Mouse (Mus musculus) CH12.LX (cell line): ENCODE measurements at regions not wholly inside any gene's neighbourhood (a gene's known extent, or its start where the extent isn't known, plus 50 kb on each side); places are given as distances from the start of the nearest gene placed in this dataset.

Experiments used
- DNase-seq: peaks from one replicate; pipeline ENCODE4 v3.0.0-alpha.2; 2013; ENCODE audit errors: extremely low read depth
- H3K27ac ChIP-seq: 2 replicates; pipeline ENCODE4 v1.5.1; 2012; ENCODE audit warnings: low read depth, mild to moderate bottlenecking, control low read depth, moderate library complexity; ENCODE audit not compliant: insufficient read depth
- H3K27me3 ChIP-seq: replicated peaks from 2 replicates; pipeline ENCODE3; 2012; ENCODE audit warnings: inconsistent platforms
- H3K36me3 ChIP-seq, 2 experiments: replicated peaks in 1 of 2; 2 replicates each; pipeline versions ENCODE3 to v1.6.1; 2012; ENCODE audit warnings: inconsistent platforms in 1 of 2, low read length in 1 of 2, mild to moderate bottlenecking in 1 of 2, mixed read lengths in 1 of 2, moderate library complexity in 1 of 2; ENCODE audit not compliant: control insufficient read depth in 1 of 2, insufficient read depth in 1 of 2
- H3K4me1 ChIP-seq, 2 experiments: 2 replicates each; pipeline ENCODE4 v1.6.1; 2012; ENCODE audit warnings: inconsistent platforms in 1 of 2, moderate library complexity in 1 of 2; ENCODE audit not compliant: insufficient read depth in 2 of 2, control insufficient read depth in 1 of 2
- H3K4me2 ChIP-seq: 2 replicates; pipeline ENCODE4 v1.6.1; 2012; ENCODE audit warnings: low read depth, mild to moderate bottlenecking, control low read depth; ENCODE audit not compliant: poor library complexity, insufficient read depth, severe bottlenecking
- H3K4me3 ChIP-seq, 3 experiments: fragments of 150-350 bp in 1 of 3; sonication (generic) in 1 of 3; replicated peaks in 1 of 3; 2 replicates each; pipeline versions ENCODE3 to v1.5.1; 2011 to 2012; ENCODE audit warnings: low read depth in 2 of 3, low read length in 2 of 3, mild to moderate bottlenecking in 2 of 3, moderate library complexity in 2 of 3, control low read depth in 1 of 3, improper control_type of control experiment in 1 of 3, inconsistent platforms in 1 of 3, mixed read lengths in 1 of 3; ENCODE audit not compliant: poor library complexity in 1 of 3
- H3K79me2 ChIP-seq: replicated peaks from 2 replicates; pipeline ENCODE4 v1.6.1; 2012; ENCODE audit warnings: mild to moderate bottlenecking, moderate library complexity; ENCODE audit not compliant: control insufficient read depth, poor library complexity, insufficient read depth, severe bottlenecking; ENCODE audit errors: extremely low read depth
- H3K9ac ChIP-seq: 2 replicates; pipeline ENCODE4 v1.6.1; 2012; ENCODE audit warnings: low read depth, mild to moderate bottlenecking, control low read depth, moderate library complexity; ENCODE audit not compliant: insufficient read depth
- H3K9me3 ChIP-seq: replicated peaks from 2 replicates; pipeline ENCODE3; 2012; ENCODE audit warnings: low read length, inconsistent platforms, mixed read lengths
- BHLHE40 ChIP-seq: IDR thresholded peaks from 2 replicates; pipeline ENCODE4 v1.6.1; 2011; ENCODE audit warnings: mild to moderate bottlenecking, low read depth, low read length, improper control_type of control experiment
- CHD2 ChIP-seq: IDR thresholded peaks from 2 replicates; pipeline ENCODE4 v1.6.1; 2011; ENCODE audit warnings: low read length, improper control_type of control experiment
- CTCF ChIP-seq, 2 experiments: IDR thresholded peaks in 1 of 2; conservative IDR thresholded peaks in 1 of 2; 2 replicates each; pipeline ENCODE4 v1.5.1; 2011 to 2012; ENCODE audit warnings: low read depth in 2 of 2, low read length in 2 of 2, improper control_type of control experiment in 1 of 2, inconsistent platforms in 1 of 2, mild to moderate bottlenecking in 1 of 2, moderate library complexity in 1 of 2
- ELF1 ChIP-seq: IDR thresholded peaks from 2 replicates; pipeline ENCODE4 v1.6.1; 2014; ENCODE audit warnings: low read depth, mild to moderate bottlenecking, inconsistent platforms, low read length, improper control_type of control experiment
- EP300 ChIP-seq: IDR thresholded peaks from 2 replicates; pipeline ENCODE4 v1.6.1; 2011; ENCODE audit warnings: low read length, improper control_type of control experiment
- HCFC1 ChIP-seq: IDR thresholded peaks from 2 replicates; pipeline ENCODE4 v1.6.1; 2012; ENCODE audit warnings: low read depth, mild to moderate bottlenecking, inconsistent platforms, low read length, improper control_type of control experiment
- JUND ChIP-seq: conservative IDR thresholded peaks from 2 replicates; pipeline ENCODE4 v1.6.1; 2011; ENCODE audit warnings: low read depth, low read length, improper control_type of control experiment
- KAT2A ChIP-seq: IDR thresholded peaks from 2 replicates; pipeline ENCODE4 v1.6.1; 2012; ENCODE audit warnings: low read length, improper control_type of control experiment, inconsistent platforms; ENCODE audit not compliant: insufficient replicate concordance
- MAFK ChIP-seq: IDR thresholded peaks from 2 replicates; pipeline ENCODE4 v1.6.1; 2011; ENCODE audit warnings: low read length, improper control_type of control experiment; ENCODE audit not compliant: insufficient replicate concordance
- MAX ChIP-seq: IDR thresholded peaks from 2 replicates; pipeline ENCODE4 v1.6.1; 2011; ENCODE audit warnings: low read length, improper control_type of control experiment
- MAZ ChIP-seq: IDR thresholded peaks from 2 replicates; pipeline ENCODE4 v1.6.1; 2012; ENCODE audit warnings: low read depth, mild to moderate bottlenecking, inconsistent platforms, low read length, improper control_type of control experiment, moderate library complexity
- MEF2A ChIP-seq: IDR thresholded peaks from 2 replicates; pipeline ENCODE4 v1.6.1; 2014; ENCODE audit warnings: low read depth, mild to moderate bottlenecking, inconsistent platforms, low read length, improper control_type of control experiment, borderline replicate concordance
- MYC ChIP-seq: IDR thresholded peaks from 2 replicates; pipeline ENCODE4 v1.6.1; 2011; ENCODE audit warnings: low read depth, mild to moderate bottlenecking, improper control_type of control experiment, low read length
- NELFE ChIP-seq: IDR thresholded peaks from 2 replicates; pipeline ENCODE4 v1.6.1; 2011; ENCODE audit warnings: low read depth, low read length, improper control_type of control experiment
- PAX5 ChIP-seq: IDR thresholded peaks from 2 replicates; pipeline ENCODE4 v1.6.1; 2012; ENCODE audit warnings: low read length, inconsistent platforms, mixed read lengths
- POLR2AphosphoS2 ChIP-seq: IDR thresholded peaks from 2 replicates; pipeline ENCODE4 v1.6.1; 2011; ENCODE audit warnings: low read depth, low read length, improper control_type of control experiment
- RAD21 ChIP-seq: IDR thresholded peaks from 2 replicates; pipeline ENCODE4 v1.6.1; 2011; ENCODE audit warnings: low read depth, mild to moderate bottlenecking, low read length, improper control_type of control experiment, moderate library complexity
- SIN3A ChIP-seq: IDR thresholded peaks from 2 replicates; pipeline ENCODE4 v1.6.1; 2012; ENCODE audit warnings: low read length, improper control_type of control experiment, inconsistent platforms
- SMC3 ChIP-seq: IDR thresholded peaks from 2 replicates; pipeline ENCODE4 v1.6.1; 2011; ENCODE audit warnings: low read depth, low read length, improper control_type of control experiment
- TBP ChIP-seq: conservative IDR thresholded peaks from 2 replicates; pipeline ENCODE4 v1.6.1; 2011; ENCODE audit warnings: low read depth, low read length, improper control_type of control experiment
- UBTF ChIP-seq: IDR thresholded peaks from 2 replicates; pipeline ENCODE4 v1.6.1; 2012; ENCODE audit warnings: low read depth, mild to moderate bottlenecking, inconsistent platforms, low read length, improper control_type of control experiment, moderate library complexity
- USF1 ChIP-seq: IDR thresholded peaks from 2 replicates; pipeline ENCODE4 v1.6.1; 2014; ENCODE audit warnings: low read depth, mild to moderate bottlenecking, inconsistent platforms, low read length, improper control_type of control experiment
- ZKSCAN1 ChIP-seq: IDR thresholded peaks from 2 replicates; pipeline ENCODE4 v1.6.1; 2012; ENCODE audit warnings: low read depth, inconsistent platforms, low read length, improper control_type of control experiment, borderline replicate concordance
- ZNF384 ChIP-seq: IDR thresholded peaks from 2 replicates; pipeline ENCODE4 v1.6.1; 2012; ENCODE audit warnings: low read depth, low read length, improper control_type of control experiment, inconsistent platforms
- dilution Hi-C: fragments of 300-500 bp; cut with MboI; formaldehyde crosslinking; loops from 2 replicates; pipeline ENCODE4 v1.14.3; 2020; ENCODE audit warnings: low sequenced_read_pairs; ENCODE audit not compliant: extremely low pct_unique_long_range_greater_than_20kb, extremely low pct_ligation_motif_present
- in situ Hi-C: fragments of 300-500 bp; cut with MboI; formaldehyde crosslinking; loops from 3 replicates; pipeline ENCODE4 v1.14.3; 2019; ENCODE audit warnings: low sequenced_read_pairs, low pct_ligation_motif_present, low pct_unique_long_range_greater_than_20kb, mixed read lengths

GRCm38 (mm10) chr15:36919209-36919608, 88.4 kb downstream of the Zfp706 start:
- in situ Hi-C loops = no loop called here

DNA sequence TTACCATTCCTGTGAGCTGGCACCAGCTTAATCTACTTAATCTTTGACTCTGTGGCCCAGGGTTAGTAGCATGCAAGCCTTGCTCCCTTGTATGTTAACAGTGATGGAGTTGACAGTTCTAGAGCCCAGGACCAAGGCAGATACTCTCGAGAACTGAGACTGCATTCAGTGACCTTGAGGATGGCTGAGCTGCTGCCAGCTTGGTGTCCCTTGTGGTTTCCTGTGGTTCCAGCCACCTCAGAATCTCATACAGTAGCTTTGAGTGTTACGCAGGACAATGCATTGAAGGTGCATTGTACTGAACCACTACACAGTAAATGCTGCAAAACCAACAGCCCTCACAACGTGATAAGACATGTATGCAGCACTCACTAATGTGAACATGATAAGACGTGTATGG, 90.6 kb downstream of the Zfp706 start:
- dilution Hi-C loops = no loop called here
- Histone ChIP-seq H3K4me1 (peaks cover 0 to 20% of the 10 kb centered on the region in 2 experiments; a peak in 2 of 4 replicates), H3K27ac (no peak overlapping the region), H3K4me3 (no peak overlapping the region), H3K79me2 (no peaks in the 10 kb centered on the region), H3K36me3 (no peaks in the 10 kb centered on the region), H3K9me3 (peaks cover 5% of the 10 kb centered on the region), H3K27me3 (no peaks in the 10 kb centered on the region), H3K4me2 (no peak overlapping the region), H3K9ac (no peak overlapping the region)
- TF ChIP-seq CHD2 (no peak), MYC (no peak), MAFK (no peak)
- in situ Hi-C loops = no loop called here
- DNase-seq = no peak

More at GRCm38 (mm10) chr15:36919209-36919608, 88.4 kb downstream of the Zfp706 start:
- TF ChIP-seq MYC (no peak), MAFK (no peak), SMC3 (no peak), ELF1 (no peak), MAZ (no peak), MAX (no peak), MEF2A (no peak), PAX5 (no peak), RAD21 (no peak), SIN3A (no peak)
- Histone ChIP-seq H3K27me3 (no peaks in the 10 kb centered on the region), H3K9me3 (no peaks in the 10 kb centered on the region), H3K27ac (no peak overlapping the region), H3K4me2 (no peak overlapping the region), H3K4me1 (peaks cover 0 to 20% of the 10 kb centered on the region in 2 experiments; a peak in 2 of 4 replicates), H3K4me3 (no peak overlapping the region), H3K9ac (no peak overlapping the region), H3K79me2 (no peaks in the 10 kb centered on the region), H3K36me3 (no peaks in the 10 kb centered on the region)
- no peak for DNase-seq
- dilution Hi-C loops = no loop called here

DNA sequence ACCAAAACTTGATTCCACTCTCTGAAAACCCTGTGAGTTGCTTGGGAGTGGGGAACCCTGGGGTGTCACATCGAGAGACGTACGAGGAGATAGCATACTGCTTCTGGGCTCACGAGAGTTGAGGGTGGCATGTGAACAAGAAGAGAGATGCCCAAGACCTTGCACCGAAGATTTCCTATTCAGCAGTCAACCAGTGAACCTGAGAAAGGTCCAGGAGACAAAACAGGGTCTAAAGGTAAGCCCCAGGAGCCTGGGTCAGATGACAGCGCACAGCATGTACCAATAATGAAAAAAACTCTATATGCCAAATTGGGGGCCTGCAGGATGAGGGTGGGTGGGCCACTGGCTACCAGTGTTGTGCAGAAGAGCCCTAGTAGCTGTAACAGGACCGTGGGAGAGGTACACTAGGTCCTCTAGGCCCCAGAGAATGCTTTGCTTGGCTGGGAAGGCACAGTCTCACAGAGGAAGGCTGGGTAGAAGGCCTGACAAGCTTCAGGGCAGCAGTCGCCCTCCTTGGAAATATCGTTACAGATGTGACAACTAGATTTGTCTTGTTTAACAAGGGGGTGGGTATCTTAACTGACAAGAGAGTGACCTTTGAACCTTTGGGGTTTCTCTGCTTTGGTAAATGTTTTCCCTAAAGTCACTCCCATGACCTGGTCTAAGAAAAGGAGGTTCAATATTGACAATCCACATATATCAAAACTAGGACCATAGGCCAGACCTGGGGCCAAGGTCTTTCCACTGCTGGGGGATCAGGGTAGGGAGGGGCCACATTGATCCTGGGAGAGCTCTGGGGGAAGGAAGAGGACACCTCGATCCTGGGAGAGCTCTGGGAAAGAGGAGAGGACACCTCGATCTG, 93.1 kb downstream of the Zfp706 start:
- Histone ChIP-seq H3K9ac (no peak overlapping the region), H3K9me3 (peaks cover 5% of the 10 kb centered on the region), H3K4me3 (no peak overlapping the region), H3K4me2 (no peak overlapping the region), H3K27ac (no peak overlapping the region), H3K36me3 (no peaks in the 10 kb centered on the region), H3K27me3 (no peaks in the 10 kb centered on the region), H3K79me2 (no peaks in the 10 kb centered on the region), H3K4me1 (peaks cover 0 to 20% of the 10 kb centered on the region in 2 experiments; a peak in 2 of 4 replicates)
- dilution Hi-C loops = no loop called here
- DNase-seq = no peak
- in situ Hi-C loops = no loop called here
- no peak for TF ChIP-seq ZNF384
- no peak for TF ChIP-seq JUND
- no peak for TF ChIP-seq TBP
- TF ChIP-seq SIN3A = no peak
- no peak for TF ChIP-seq MAFK
- TF ChIP-seq ZKSCAN1 = no peak
- no peak for TF ChIP-seq POLR2AphosphoS2
- TF ChIP-seq MEF2A = no peak
- no peak for TF ChIP-seq PAX5
- no peak for TF ChIP-seq HCFC1
- TF ChIP-seq USF1 = no peak
- TF ChIP-seq UBTF = no peak
- no peak for TF ChIP-seq EP300
- TF ChIP-seq MYC = no peak
- no peak for TF ChIP-seq CTCF (conservative IDR thresholded peaks at IDR 0.05 in 1 of 2, IDR thresholded peaks at IDR 0.05 in 1 of 2; ENCODE audit: low read depth in 2 of 2, low read length in 2 of 2)
- TF ChIP-seq CHD2 = no peak
- TF ChIP-seq NELFE = no peak
- no peak for TF ChIP-seq KAT2A
- no peak for TF ChIP-seq BHLHE40
